Mouse (Mus musculus) forebrain, embryonic 11.5 days (tissue): ENCODE measurements around the gene Lamp1. TPM values are rescaled to one million over a fixed set of nuclear protein-coding genes. Genes with fewer than 3 reads are reported as not detected.

ENCODE experiments used
- ATAC-seq: fragments of 200-750 bp; cut with Nextera tagmentation; replicated peaks from 2 replicates; pipeline ENCODE4 v1.8.0; 2017; ENCODE audit warnings: moderate TSS enrichment; ENCODE audit not compliant: low FRiP score
- DNase-seq: peaks from one replicate; pipeline ENCODE4 v3.0.0-alpha.2; 2017; ENCODE audit warnings: low spot score
- H3K27ac ChIP-seq: fragments of 300-500 bp; sonication (generic); 2 replicates; pipeline ENCODE4 v1.5.1; 2014; ENCODE audit warnings: low read depth, low read length
- H3K27me3 ChIP-seq: fragments of 300-500 bp; sonication (generic); 2 replicates; pipeline ENCODE4 v1.6.1; 2014; ENCODE audit warnings: mild to moderate bottlenecking, low read length, mixed read lengths; ENCODE audit not compliant: control insufficient read depth, insufficient read depth
- H3K36me3 ChIP-seq: fragments of 300-500 bp; sonication (generic); 2 replicates; pipeline ENCODE4 v1.6.1; 2014; ENCODE audit warnings: mild to moderate bottlenecking, low read length, moderate library complexity, mixed read lengths; ENCODE audit not compliant: control insufficient read depth, insufficient read depth
- H3K4me1 ChIP-seq: fragments of 300-500 bp; sonication (generic); replicated peaks from 2 replicates; pipeline ENCODE4 v1.6.1; 2014; ENCODE audit warnings: low read length, mixed read lengths; ENCODE audit not compliant: control insufficient read depth, insufficient read depth
- H3K4me2 ChIP-seq: fragments of 300-500 bp; sonication (generic); 2 replicates; pipeline ENCODE4 v1.6.1; 2014; ENCODE audit warnings: low read depth, mild to moderate bottlenecking, low read length, moderate library complexity, mixed read lengths; ENCODE audit not compliant: severe bottlenecking
- H3K4me3 ChIP-seq: fragments of 300-500 bp; sonication (generic); 2 replicates; pipeline ENCODE4 v1.5.1; 2014; ENCODE audit warnings: low read depth, low read length
- H3K9ac ChIP-seq: fragments of 300-500 bp; sonication (generic); 2 replicates; pipeline ENCODE4 v1.6.1; 2014; ENCODE audit warnings: low read length
- H3K9me3 ChIP-seq: fragments of 300-500 bp; sonication (generic); 2 replicates; pipeline ENCODE4 v1.6.1; 2016; ENCODE audit warnings: low read length, mixed read lengths; ENCODE audit not compliant: control insufficient read depth
- WGBS: fragments of 180-500 bp; shearing (Covaris S2); extraction: QIAGEN DNeasy Blood & Tissue Kit; methylation state at CpG from one replicate; pipeline ENCODE4 v1.1.7; 2014; 5-methylcytosine and 5-hydroxymethylcytosine counted together
- microRNA counts: library from miRNA; unstranded; fragments of <30 nt; microRNA quantifications from one replicate; lab custom pipeline; 2015
- microRNA-seq: library from miRNA; unstranded; fragments of <30 nt; microRNA quantifications from one replicate; pipeline ENCODE4, GENCODE M21; 2016; ENCODE audit not compliant: insufficient number of aligned reads
- polyA plus RNA-seq: library from polyadenylated mRNA; unstranded; fragments of >200 nt; fragmentation: Nextera tagmentation; extraction: Ambion mirVana; gene quantifications from 2 replicates; pipeline ENCODE4 v1.2.1, GENCODE M21; 2014

Gene Lamp1
- polyA plus RNA-seq, 1 experiment from 2014 or later = 240 TPM

- Histone ChIP-seq H3K9ac (no peak overlapping the region), H3K36me3 (no peaks in the 10 kb centered on the region), H3K9me3 (no peaks in the 10 kb centered on the region), H3K4me3 (no peak overlapping the region), H3K4me2 (no peak overlapping the region), H3K27me3 (no peaks in the 10 kb centered on the region), H3K27ac (no peak overlapping the region), H3K4me1 (peaks cover 7% of the 10 kb centered on the region; the same call in 1 of the 2 replicates)
- WGBS = 89% methylated on average over 9 of the region's 9 CpGs
- no peak for DNase-seq
- ATAC-seq = no peak
Observed at GRCm38 (mm10) chr8:13224426-13224825, 65.5 kb downstream of the Lamp1 start.

MicroRNA genes within 50 kb of the gene (microRNA counts, 519-probe panel; counts per million panel counts)
- 31.2 counts per million for microRNA mmu-miR-1968 (lab: Ali Mortazavi, UCI)

Small RNAs within 50 kb of the gene (microRNA-seq; reads per million reads assigned to microRNA genes)
- gene Mir1968 (37.9 reads per million, percentile 23 among the genes with 10 or more reads in this experiment), gene Mir7065 (not detected)

Other genes starting within 250 kb of the Lamp1 start
- not detected in 2 replicates for gene F7, start 133.1 kb upstream of the Lamp1 start, polyA plus RNA-seq
- 0.51 and 1.1 TPM in 2 replicates for gene F10, start 121.9 kb upstream of the Lamp1 start, polyA plus RNA-seq
- gene Proz, start 98.2 kb upstream of the Lamp1 start, polyA plus RNA-seq = 0.47 and 0.79 TPM in 2 replicates
- 51.0 and 56.6 TPM in 2 replicates for gene Pcid2, start 53.7 kb upstream of the Lamp1 start, polyA plus RNA-seq
- 86.6 and 91.4 TPM in 2 replicates for gene Cul4a, start 53.5 kb upstream of the Lamp1 start, polyA plus RNA-seq
- gene Grtp1, start 41.5 kb downstream of the Lamp1 start, polyA plus RNA-seq = 18.3 and 21.4 TPM in 2 replicates
- not detected in 2 replicates for gene Adprhl1, start 95.0 kb downstream of the Lamp1 start, polyA plus RNA-seq
- gene Dcun1d2, start 129.0 kb downstream of the Lamp1 start, polyA plus RNA-seq = 33.8 and 34.6 TPM in 2 replicates
- 40.0 and 40.8 TPM in 2 replicates for gene Tmco3, start 129.0 kb downstream of the Lamp1 start, polyA plus RNA-seq
- 237 and 244 TPM in 2 replicates for gene Tfdp1, start 179.6 kb downstream of the Lamp1 start, polyA plus RNA-seq
- not detected in 2 replicates for gene Atp4b, start 237.7 kb downstream of the Lamp1 start, polyA plus RNA-seq
- gene Grk1, start 245.9 kb downstream of the Lamp1 start, polyA plus RNA-seq = 0.05 TPM in 2 replicates